Mouse (Mus musculus) granulocyte monocyte progenitor cell, adult 5-6 weeks (primary cell): ENCODE results near the gene Rab1b. TPM values are rescaled to one million over a fixed set of nuclear protein-coding genes. Genes with fewer than 3 reads are reported as not detected.
A peak's percentile ranks its signal among the peaks of the same experiment; 100 is the strongest.

Experiments
- ATAC-seq: replicated peaks from 2 replicates; pipeline ENCODE4 v1.8.0; 2016; ENCODE audit warnings: mild to moderate bottlenecking, moderate TSS enrichment, inconsistent platforms; ENCODE audit not compliant: poor library complexity, severe bottlenecking
- total RNA-seq, 2 experiments: library from RNA; stranded (forward) in 1 of 2; stranded (reverse) in 1 of 2; fragments of 200-712, 200-1000 nt in 1 of 2; fragments of >200 nt in 1 of 2; fragmentation: Nextera tagmentation in 1 of 2; gene quantifications; 2 replicates each; pipeline ENCODE4 v1.2.3; 2014 to 2017

The Rab1b gene
- total RNA-seq, 2 experiments from 2014 or later, result 99.2 to 100 TPM

DNA sequence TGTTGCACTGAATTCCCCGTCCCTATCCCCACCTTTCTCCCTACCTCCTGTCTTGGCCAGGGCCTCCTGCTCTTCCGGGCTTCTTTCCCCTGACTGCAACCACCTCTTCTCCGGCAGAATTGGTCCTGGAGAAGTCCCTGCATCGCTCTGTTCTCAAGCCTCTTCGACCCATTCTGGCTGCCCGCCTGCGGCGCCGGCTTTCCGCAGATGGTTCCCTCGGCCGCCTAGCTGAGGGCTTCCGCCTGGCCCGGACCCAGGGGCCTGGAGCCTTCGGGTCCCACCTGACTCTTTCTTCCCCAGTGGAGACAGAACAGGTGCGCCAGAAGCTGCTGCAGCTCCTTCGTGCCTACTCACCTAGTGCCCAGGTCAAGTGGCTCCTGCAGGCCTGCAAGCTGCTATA, 54.0 kb downstream of the Rab1b start:
- ATAC-seq, result no peak

DNA sequence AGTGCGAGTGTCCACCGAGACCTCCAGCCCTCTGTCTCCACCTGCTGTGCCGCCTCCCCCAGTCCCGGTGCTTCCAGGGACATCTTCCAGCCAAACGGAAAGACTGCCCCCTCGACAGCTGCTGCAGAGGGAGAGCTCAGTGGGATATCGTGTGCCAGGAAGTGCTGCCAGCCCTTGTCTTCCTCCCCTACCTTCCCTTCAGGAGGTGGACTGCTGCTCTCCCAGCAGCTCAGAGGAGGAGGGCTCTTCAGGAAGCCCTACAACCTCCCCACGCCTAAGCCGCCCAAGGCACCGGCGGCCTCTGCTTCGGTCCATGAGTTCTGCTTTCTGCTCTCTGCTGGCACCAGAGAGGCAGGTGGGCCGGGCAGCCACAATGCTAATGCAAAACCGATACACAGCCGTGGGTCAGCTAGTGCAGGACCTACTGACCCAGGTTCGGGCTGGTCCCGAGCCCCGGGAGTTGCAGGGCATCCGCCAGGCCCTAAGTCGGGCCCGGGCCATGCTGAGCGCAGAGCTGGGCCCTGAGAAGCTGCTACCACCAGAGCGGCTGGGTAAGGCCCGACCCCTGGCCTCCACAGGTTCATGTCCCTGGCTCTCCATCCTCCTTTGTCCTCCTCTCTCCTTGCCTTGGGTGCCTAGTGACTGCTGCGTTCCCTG, 54.6 kb downstream of the Rab1b start:
- no peak for ATAC-seq

DNA sequence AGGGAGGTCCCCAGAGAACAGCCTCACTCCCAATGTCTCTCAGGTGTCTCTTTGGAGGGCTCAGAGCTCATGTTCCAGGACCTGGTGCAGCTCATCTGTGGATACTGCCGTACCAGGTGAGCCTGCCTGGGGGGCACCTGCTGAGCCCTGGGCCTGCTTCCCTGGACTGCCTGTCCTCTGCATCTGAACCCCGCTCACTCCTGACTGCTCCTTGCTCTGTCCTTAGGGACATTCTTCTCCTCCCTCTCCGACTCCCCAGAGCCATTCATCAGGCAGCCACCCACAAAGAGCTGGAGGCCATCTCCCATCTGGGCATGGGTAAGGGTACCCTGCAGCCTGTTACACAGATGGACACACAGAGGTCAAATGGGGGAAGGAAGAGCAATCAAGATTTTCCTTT, 55.4 kb downstream of the Rab1b start:
- ATAC-seq, result no peak

DNA sequence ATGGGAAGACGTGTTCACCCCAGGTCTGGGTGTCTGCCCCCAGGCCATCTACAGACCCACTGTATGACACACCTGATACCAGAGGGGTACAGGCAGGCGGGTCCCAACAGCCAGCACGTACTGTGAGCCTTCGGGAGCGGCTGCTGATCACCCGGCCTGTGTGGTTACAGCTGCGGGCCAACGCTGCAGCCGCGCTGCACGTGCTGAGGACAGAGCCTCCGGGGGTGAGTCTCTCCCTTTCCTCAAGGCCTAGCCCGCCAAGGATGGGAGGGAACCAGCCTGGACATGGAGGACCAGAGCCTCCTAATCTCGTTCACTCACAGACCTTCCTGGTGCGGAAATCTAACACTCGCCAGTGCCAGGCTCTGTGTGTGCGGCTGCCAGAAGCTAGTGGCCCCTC, 55.8 kb downstream of the Rab1b start:
- no peak; the same call in 1 of the 2 replicates for ATAC-seq

DNA sequence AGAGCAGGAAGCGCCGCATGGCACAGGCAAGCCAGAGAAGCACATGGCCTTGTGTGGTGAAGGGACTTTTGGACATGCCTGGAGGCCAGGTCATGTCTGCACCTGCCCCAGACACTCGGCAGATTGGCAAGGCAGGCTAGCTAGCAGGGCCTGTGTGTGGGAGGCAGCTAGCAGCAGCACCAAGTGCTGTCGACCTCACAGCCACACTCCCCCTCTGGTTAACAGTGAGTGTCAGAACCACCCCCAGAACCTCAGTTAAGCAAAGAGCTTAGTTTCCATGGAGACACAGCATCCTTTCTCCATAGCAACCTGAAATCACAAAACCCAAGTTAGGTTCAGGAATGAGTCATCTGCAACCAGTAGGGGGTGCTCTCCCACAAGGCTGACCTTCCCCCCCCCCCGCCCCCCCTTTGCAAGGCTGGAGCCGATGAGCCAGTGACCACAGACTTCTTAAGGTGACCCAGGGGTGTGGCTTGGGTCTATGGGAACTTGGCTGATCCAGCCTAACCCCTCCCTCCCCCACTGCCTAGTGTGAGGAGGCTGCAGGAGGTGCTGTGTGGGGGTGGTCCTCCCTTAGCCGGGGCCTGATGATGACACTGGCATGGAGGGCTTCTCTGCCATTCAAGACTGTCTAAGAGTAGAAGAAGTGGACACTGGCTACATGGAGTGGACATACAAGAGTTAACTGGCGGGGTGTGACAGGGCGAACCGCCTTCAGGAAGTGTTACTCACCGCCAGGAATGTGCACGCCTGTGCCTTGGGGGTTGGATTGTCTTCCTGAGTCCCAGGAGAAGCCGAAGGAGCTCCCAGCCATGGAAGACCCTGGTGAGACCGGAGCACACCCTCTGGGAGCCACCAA, 56.6 kb downstream of the Rab1b start, which contains the start of gene Rin1:
Rin1 (plus strand) TSS at position 435 of the 859 bp plus-strand sequence.
- peak; percentile 10; the same call in 1 of the 2 replicates for ATAC-seq

DNA sequence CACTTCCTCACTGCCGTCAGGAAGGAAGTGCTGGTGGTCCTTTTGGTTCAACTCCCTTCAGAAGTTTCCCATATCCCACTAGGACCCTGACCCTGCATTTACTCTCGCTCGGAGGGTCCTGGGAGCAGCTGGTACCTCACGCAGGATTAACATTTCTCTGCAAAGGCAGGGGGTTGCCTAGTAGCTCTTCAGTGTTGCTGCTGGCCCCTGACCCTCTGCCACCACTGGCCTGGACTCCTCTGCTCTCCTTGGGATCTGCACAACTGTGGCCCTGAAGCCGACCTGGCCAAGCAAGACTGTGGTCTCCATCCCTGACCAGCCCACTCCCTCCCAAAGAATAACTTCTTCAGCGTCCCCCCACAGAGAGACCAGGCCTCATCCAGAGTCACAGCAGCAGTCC, 57.5 kb downstream of the Rab1b start:
- no peak for ATAC-seq

Other genes with a start within 250 kb of the Rab1b start
- 0.34 TPM in 1 of 2 replicates, not detected in the other for gene Actn3, start 229.2 kb downstream of the Rab1b start, total RNA-seq (2014; fragmentation: Nextera tagmentation)
- gene Actn3, start 229.2 kb downstream of the Rab1b start, total RNA-seq (2017), result 1.2 TPM in 1 of 2 replicates, not detected in the other
- gene Zdhhc24, start 228.4 kb downstream of the Rab1b start, total RNA-seq (2014; fragmentation: Nextera tagmentation), result 5.9 and 15.5 TPM in 2 replicates
- 3.2 and 9.0 TPM in 2 replicates for gene Zdhhc24, start 228.4 kb downstream of the Rab1b start, total RNA-seq (2017)
- gene Bbs1, start 200.4 kb downstream of the Rab1b start, total RNA-seq (2014; fragmentation: Nextera tagmentation), result 3.1 TPM in 1 of 2 replicates, not detected in the other
- gene Bbs1, start 200.4 kb downstream of the Rab1b start, total RNA-seq (2017), result 0.82 and 1.9 TPM in 2 replicates
- 48.5 and 66.6 TPM in 2 replicates for gene Dpp3, start 178.8 kb downstream of the Rab1b start, total RNA-seq (2014; fragmentation: Nextera tagmentation)
- 38.7 and 41.0 TPM in 2 replicates for gene Dpp3, start 178.8 kb downstream of the Rab1b start, total RNA-seq (2017)
- gene Peli3, start 163.9 kb downstream of the Rab1b start, total RNA-seq (2014; fragmentation: Nextera tagmentation), result not detected in 2 replicates
- gene Peli3, start 163.9 kb downstream of the Rab1b start, total RNA-seq (2017), result 0.10 and 3.3 TPM in 2 replicates
- 51.9 and 53.3 TPM in 2 replicates for gene Mrpl11, start 144.9 kb downstream of the Rab1b start, total RNA-seq (2014; fragmentation: Nextera tagmentation)
- 58.8 and 81.4 TPM in 2 replicates for gene Mrpl11, start 144.9 kb downstream of the Rab1b start, total RNA-seq (2017)
- gene Npas4, start 116.8 kb downstream of the Rab1b start, total RNA-seq (2014; fragmentation: Nextera tagmentation), result not detected in 2 replicates
- gene Npas4, start 116.8 kb downstream of the Rab1b start, total RNA-seq (2017), result not detected in 2 replicates
- 3.1 and 12.2 TPM in 2 replicates for gene Slc29a2, start 83.2 kb downstream of the Rab1b start, total RNA-seq (2014; fragmentation: Nextera tagmentation)
- 2.5 and 4.2 TPM in 2 replicates for gene Slc29a2, start 83.2 kb downstream of the Rab1b start, total RNA-seq (2017)
- gene B4gat1, start 68.2 kb downstream of the Rab1b start, total RNA-seq (2014; fragmentation: Nextera tagmentation), result 4.8 and 6.1 TPM in 2 replicates
- 2.6 and 11.6 TPM in 2 replicates for gene B4gat1, start 68.2 kb downstream of the Rab1b start, total RNA-seq (2017)
- gene AC124502.3, start 68.2 kb downstream of the Rab1b start, total RNA-seq (2014; fragmentation: Nextera tagmentation), result 1.3 and 1.4 TPM in 2 replicates
- 5.4 TPM in 1 of 2 replicates, not detected in the other for gene AC124502.3, start 68.2 kb downstream of the Rab1b start, total RNA-seq (2017)
- 32.0 and 35.7 TPM in 2 replicates for gene Brms1, start 65.7 kb downstream of the Rab1b start, total RNA-seq (2014; fragmentation: Nextera tagmentation)
- 33.6 and 43.3 TPM in 2 replicates for gene Brms1, start 65.7 kb downstream of the Rab1b start, total RNA-seq (2017)
- not detected in 2 replicates for gene Rin1, start 56.6 kb downstream of the Rab1b start, total RNA-seq (2014; fragmentation: Nextera tagmentation)
- 0.21 and 1.0 TPM in 2 replicates for gene Rin1, start 56.6 kb downstream of the Rab1b start, total RNA-seq (2017)
- gene Cd248, start 39.0 kb downstream of the Rab1b start, total RNA-seq (2014; fragmentation: Nextera tagmentation), result not detected in 2 replicates
- not detected in 2 replicates for gene Cd248, start 39.0 kb downstream of the Rab1b start, total RNA-seq (2017)
- 5.1 TPM in 1 of 2 replicates, not detected in the other for gene Tmem151a, start 21.5 kb downstream of the Rab1b start, total RNA-seq (2014; fragmentation: Nextera tagmentation)
- 0.62 TPM in 1 of 2 replicates, not detected in the other for gene Tmem151a, start 21.5 kb downstream of the Rab1b start, total RNA-seq (2017)
- gene Yif1a, start 18.5 kb downstream of the Rab1b start, total RNA-seq (2014; fragmentation: Nextera tagmentation), result 37.3 and 51.9 TPM in 2 replicates
- 14.6 and 17.2 TPM in 2 replicates for gene Yif1a, start 18.5 kb downstream of the Rab1b start, total RNA-seq (2017)
- not detected in 2 replicates for gene Cnih2, start 8.6 kb downstream of the Rab1b start, total RNA-seq (2014; fragmentation: Nextera tagmentation)
- not detected in 2 replicates for gene Cnih2, start 8.6 kb downstream of the Rab1b start, total RNA-seq (2017)
- 6.1 and 10.9 TPM in 2 replicates for gene Klc2, start 11.5 kb upstream of the Rab1b start, total RNA-seq (2014; fragmentation: Nextera tagmentation)
- 3.0 and 3.9 TPM in 2 replicates for gene Klc2, start 11.5 kb upstream of the Rab1b start, total RNA-seq (2017)
- gene Pacs1, start 166.0 kb upstream of the Rab1b start, total RNA-seq (2014; fragmentation: Nextera tagmentation), result 13.5 and 22.1 TPM in 2 replicates
- gene Pacs1, start 166.0 kb upstream of the Rab1b start, total RNA-seq (2017), result 6.5 and 8.0 TPM in 2 replicates
- 177 and 181 TPM in 2 replicates for gene Sf3b2, start 188.4 kb upstream of the Rab1b start, total RNA-seq (2014; fragmentation: Nextera tagmentation)
- 224 and 247 TPM in 2 replicates for gene Sf3b2, start 188.4 kb upstream of the Rab1b start, total RNA-seq (2017)
- not detected in 2 replicates for gene Gal3st3, start 191.3 kb upstream of the Rab1b start, total RNA-seq (2014; fragmentation: Nextera tagmentation)
- gene Gal3st3, start 191.3 kb upstream of the Rab1b start, total RNA-seq (2017), result not detected in 2 replicates
- gene Catsper1, start 228.7 kb upstream of the Rab1b start, total RNA-seq (2014; fragmentation: Nextera tagmentation), result not detected in 2 replicates
- gene Catsper1, start 228.7 kb upstream of the Rab1b start, total RNA-seq (2017), result not detected in 2 replicates
- gene Cst6, start 242.5 kb upstream of the Rab1b start, total RNA-seq (2014; fragmentation: Nextera tagmentation), result not detected in 2 replicates
- gene Cst6, start 242.5 kb upstream of the Rab1b start, total RNA-seq (2017), result not detected in 2 replicates